Mouse (Mus musculus): ENCODE data around the gene Il1r2.

DNA sequence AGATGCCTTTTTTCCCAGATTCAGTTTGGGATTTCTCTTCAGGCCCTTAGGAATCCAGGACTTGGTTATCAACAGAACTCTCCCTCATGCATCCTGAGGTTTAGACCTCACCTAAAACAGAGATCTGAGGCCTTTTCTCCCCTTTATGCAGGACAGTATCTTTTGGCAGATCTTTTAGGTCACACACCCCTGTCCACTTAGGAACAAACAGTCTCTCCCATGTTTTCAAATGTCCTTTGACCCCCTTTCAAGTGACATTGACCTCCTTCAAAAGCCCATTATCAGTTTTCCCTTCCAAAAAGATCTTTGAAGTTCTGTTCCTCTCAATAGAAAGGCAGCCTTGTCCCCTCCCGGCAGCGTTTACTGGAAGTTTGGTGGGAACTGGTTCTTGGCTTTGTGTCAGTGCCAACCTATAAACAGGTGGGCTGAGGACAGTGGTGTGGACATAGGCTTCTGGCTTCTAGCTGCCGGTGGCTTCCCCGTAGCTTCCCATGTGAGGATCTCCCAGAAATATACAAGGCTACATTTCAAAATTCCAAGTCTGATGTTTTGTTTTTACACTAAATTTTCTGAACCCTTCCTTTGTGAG lies 89.5 kb downstream of the Il1r2 start:
- TF ChIP-seq POLR2A (IDR thresholded peaks at IDR 0.05; ENCODE audit: extremely low read depth, insufficient read depth, low read length) = no peak
- no peak for TF ChIP-seq CTCF (IDR thresholded peaks at IDR 0.05; ENCODE audit: extremely low read depth, insufficient read depth, low read length)

Data from cortical plate, adult 2 months (tissue).